Mouse (Mus musculus): ENCODE results near the gene Stk24. TPM values are rescaled to one million over a fixed set of nuclear protein-coding genes. Genes with fewer than 3 reads are reported as not detected.

Stk24 gene
- polyA plus RNA-seq, 1 experiment: 8.5 TPM

- no peak for TF ChIP-seq CTCF (IDR thresholded peaks at IDR 0.05; ENCODE audit: control insufficient read depth, insufficient read depth, insufficient replicate concordance, low read depth, low read length)
- no peak for TF ChIP-seq POLR2A (IDR thresholded peaks at IDR 0.05; ENCODE audit: control insufficient read depth, low read depth, low read length)
- Histone ChIP-seq H3K4me1 (ENCODE audit: control insufficient read depth, insufficient read depth, low read length) (peaks cover 7% of the 10 kb centered on the region; the same call in 1 of the 2 replicates), H3K27ac (ENCODE audit: control insufficient read depth, insufficient read depth, low read depth, low read length) (no peak overlapping the region), H3K27me3 (ENCODE audit: control insufficient read depth, insufficient read depth, low read length) (no peaks in the 10 kb centered on the region), H3K4me3 (ENCODE audit: control insufficient read depth, low read depth, low read length) (no peak overlapping the region), H3K36me3 (ENCODE audit: control insufficient read depth, insufficient read depth, low read length) (no peaks in the 10 kb centered on the region)
Measured at GRCm38 (mm10) chr14:121369385-121369784, 10.4 kb downstream of the Stk24 start.

GRCm38 (mm10) chr14:121368108-121368705 is 11.6 kb downstream of the Stk24 start:
- H3K36me3 ChIP-seq (ENCODE audit: control insufficient read depth, insufficient read depth, low read length): no peaks in the 10 kb centered on the region
- TF ChIP-seq POLR2A (IDR thresholded peaks at IDR 0.05; ENCODE audit: control insufficient read depth, low read depth, low read length): no peak
- peaks cover 7% of the 10 kb centered on the region; the same call in 1 of the 2 replicates for H3K4me1 ChIP-seq (ENCODE audit: control insufficient read depth, insufficient read depth, low read length)
- no peaks in the 10 kb centered on the region for H3K27me3 ChIP-seq (ENCODE audit: control insufficient read depth, insufficient read depth, low read length)
- peak overlapping the region; percentile 13; the same call in 1 of the 2 replicates for H3K4me3 ChIP-seq (ENCODE audit: control insufficient read depth, low read depth, low read length)
- no peak overlapping the region for H3K27ac ChIP-seq (ENCODE audit: control insufficient read depth, insufficient read depth, low read depth, low read length)

DNA sequence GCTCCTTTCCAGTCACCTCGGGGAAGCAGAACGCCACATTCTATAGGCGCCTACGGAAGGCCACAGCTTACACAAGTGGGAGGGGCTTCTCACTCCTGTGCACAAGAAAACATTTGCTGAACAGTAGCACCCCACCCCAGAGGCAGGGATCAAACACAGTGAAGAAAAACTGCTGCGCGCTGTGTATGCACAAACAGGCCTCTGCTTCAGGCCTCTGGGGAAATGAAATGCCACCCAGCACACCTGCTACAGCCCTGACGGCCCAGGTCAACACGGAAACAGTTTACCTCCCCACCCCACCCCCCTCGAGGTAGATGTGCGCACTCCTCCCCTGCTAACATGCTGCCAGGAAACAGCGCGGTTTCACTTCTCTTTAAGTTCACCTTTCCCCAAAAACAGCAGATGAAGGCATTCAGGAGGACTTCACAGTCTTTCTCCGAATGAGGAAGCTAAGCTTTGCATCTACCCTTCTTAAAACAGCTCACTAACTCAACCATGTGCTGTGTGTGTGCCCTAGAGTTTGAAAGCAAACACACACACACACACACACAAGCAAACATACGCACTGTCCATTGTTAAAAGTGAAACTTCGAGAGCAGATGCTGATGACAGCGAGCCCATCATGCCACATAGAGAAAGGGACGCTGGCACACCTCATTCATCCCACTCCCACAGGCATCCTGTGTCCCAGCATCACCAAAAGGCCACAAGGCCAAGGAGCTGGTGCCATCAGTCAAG is 13.7 kb downstream of the Stk24 start:
- Histone ChIP-seq H3K27ac (ENCODE audit: control insufficient read depth, insufficient read depth, low read depth, low read length) (no peak overlapping the region), H3K4me1 (ENCODE audit: control insufficient read depth, insufficient read depth, low read length) (peaks cover 4% of the 10 kb centered on the region; the same call in 1 of the 2 replicates), H3K4me3 (ENCODE audit: control insufficient read depth, low read depth, low read length) (peak overlapping the region; percentile 4), H3K36me3 (ENCODE audit: control insufficient read depth, insufficient read depth, low read length) (no peaks in the 10 kb centered on the region), H3K27me3 (ENCODE audit: control insufficient read depth, insufficient read depth, low read length) (no peaks in the 10 kb centered on the region)
- no peak for TF ChIP-seq CTCF (IDR thresholded peaks at IDR 0.05; ENCODE audit: control insufficient read depth, insufficient read depth, insufficient replicate concordance, low read depth, low read length)
- no peak for TF ChIP-seq POLR2A (IDR thresholded peaks at IDR 0.05; ENCODE audit: control insufficient read depth, low read depth, low read length)

DNA sequence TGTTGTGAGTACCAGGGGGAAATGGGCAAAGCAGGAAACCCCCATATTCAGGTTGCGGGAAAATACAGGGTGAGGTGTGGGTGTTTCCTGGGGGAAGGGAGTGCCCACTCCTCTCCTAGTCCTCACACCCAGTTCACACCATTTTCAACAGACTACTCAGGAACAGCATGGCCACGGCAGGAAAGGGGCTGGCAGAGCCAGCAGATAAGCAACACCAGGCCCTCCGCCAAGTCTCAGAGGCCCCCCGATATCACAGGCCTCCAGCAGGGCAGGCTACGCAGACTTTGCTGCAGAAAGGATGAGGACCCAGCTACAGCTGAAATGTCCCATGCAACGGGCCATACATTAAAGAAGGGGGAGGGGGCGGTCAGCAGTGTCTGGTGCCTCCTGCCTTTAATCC is 14.4 kb downstream of the Stk24 start:
- Histone ChIP-seq H3K36me3 (ENCODE audit: control insufficient read depth, insufficient read depth, low read length) (no peaks in the 10 kb centered on the region), H3K4me3 (ENCODE audit: control insufficient read depth, low read depth, low read length) (peak overlapping the region; percentile 4; the same call in 1 of the 2 replicates), H3K27ac (ENCODE audit: control insufficient read depth, insufficient read depth, low read depth, low read length) (no peak overlapping the region), H3K4me1 (ENCODE audit: control insufficient read depth, insufficient read depth, low read length) (peaks cover 4% of the 10 kb centered on the region; the same call in 1 of the 2 replicates), H3K27me3 (ENCODE audit: control insufficient read depth, insufficient read depth, low read length) (no peaks in the 10 kb centered on the region)
- TF ChIP-seq CTCF (IDR thresholded peaks at IDR 0.05; ENCODE audit: control insufficient read depth, insufficient read depth, insufficient replicate concordance, low read depth, low read length) (no peak), POLR2A (IDR thresholded peaks at IDR 0.05; ENCODE audit: control insufficient read depth, low read depth, low read length) (no peak)

GRCm38 (mm10) chr14:121364282-121364681 is 15.5 kb downstream of the Stk24 start:
- Histone ChIP-seq H3K4me1 (ENCODE audit: control insufficient read depth, insufficient read depth, low read length) (peaks cover 4% of the 10 kb centered on the region; the same call in 1 of the 2 replicates), H3K27ac (ENCODE audit: control insufficient read depth, insufficient read depth, low read depth, low read length) (no peak overlapping the region), H3K27me3 (ENCODE audit: control insufficient read depth, insufficient read depth, low read length) (no peaks in the 10 kb centered on the region), H3K36me3 (ENCODE audit: control insufficient read depth, insufficient read depth, low read length) (no peaks in the 10 kb centered on the region), H3K4me3 (ENCODE audit: control insufficient read depth, low read depth, low read length) (no peak overlapping the region)
- TF ChIP-seq POLR2A (IDR thresholded peaks at IDR 0.05; ENCODE audit: control insufficient read depth, low read depth, low read length): no peak
- TF ChIP-seq CTCF (IDR thresholded peaks at IDR 0.05; ENCODE audit: control insufficient read depth, insufficient read depth, insufficient replicate concordance, low read depth, low read length): no peak

GRCm38 (mm10) chr14:121361319-121362114 is 18.3 kb downstream of the Stk24 start:
- no peak for TF ChIP-seq POLR2A (IDR thresholded peaks at IDR 0.05; ENCODE audit: control insufficient read depth, low read depth, low read length)
- no peak for TF ChIP-seq CTCF (IDR thresholded peaks at IDR 0.05; ENCODE audit: control insufficient read depth, insufficient read depth, insufficient replicate concordance, low read depth, low read length)
- H3K27me3 ChIP-seq (ENCODE audit: control insufficient read depth, insufficient read depth, low read length): no peaks in the 10 kb centered on the region
- no peaks in the 10 kb centered on the region; the same call in none of the 2 replicates for H3K4me1 ChIP-seq (ENCODE audit: control insufficient read depth, insufficient read depth, low read length)
- no peak overlapping the region for H3K27ac ChIP-seq (ENCODE audit: control insufficient read depth, insufficient read depth, low read depth, low read length)
- no peaks in the 10 kb centered on the region for H3K36me3 ChIP-seq (ENCODE audit: control insufficient read depth, insufficient read depth, low read length)
- no peak overlapping the region for H3K4me3 ChIP-seq (ENCODE audit: control insufficient read depth, low read depth, low read length)

- H3K36me3 ChIP-seq (ENCODE audit: control insufficient read depth, insufficient read depth, low read length): no peaks in the 10 kb centered on the region
- TF ChIP-seq CTCF (IDR thresholded peaks at IDR 0.05; ENCODE audit: control insufficient read depth, insufficient read depth, insufficient replicate concordance, low read depth, low read length) (no peak), POLR2A (IDR thresholded peaks at IDR 0.05; ENCODE audit: control insufficient read depth, low read depth, low read length) (no peak)
- H3K4me3 ChIP-seq (ENCODE audit: control insufficient read depth, low read depth, low read length): no peak overlapping the region
- H3K4me1 ChIP-seq (ENCODE audit: control insufficient read depth, insufficient read depth, low read length): no peaks in the 10 kb centered on the region; the same call in none of the 2 replicates
- no peaks in the 10 kb centered on the region for H3K27me3 ChIP-seq (ENCODE audit: control insufficient read depth, insufficient read depth, low read length)
- H3K27ac ChIP-seq (ENCODE audit: control insufficient read depth, insufficient read depth, low read depth, low read length): no peak overlapping the region
Measured at GRCm38 (mm10) chr14:121359850-121360249, 20.0 kb downstream of the Stk24 start.

All from testis, adult 2 months (tissue).